Mouse (Mus musculus) spleen, adult 18-20 months (tissue): ENCODE results near the gene Gm7168.
"Not testable (repeated sequence)": the region's sequence is repeated elsewhere in the genome, so short reads cannot be mapped to it uniquely, and the experiment has no call there.

Experiments
- DNase-seq, 2 experiments: peaks; one replicate each; pipeline ENCODE4 v3.0.0; 2022; ENCODE audit warnings: mixed read lengths in 2 of 2

The Gm7168 gene

GRCm38 (mm10) chr17:13948073-13948472, at the start of gene Gm7168:
Gene Gm7168 (plus strand): TSS chr17:13948373.
- DNase-seq: not testable (repeated sequence)

- no peak for DNase-seq
Observed at GRCm38 (mm10) chr17:13898838-13899237, 49.3 kb upstream of the Gm7168 start.

GRCm38 (mm10) chr17:13899241-13899640, 48.9 kb upstream of the Gm7168 start:
- DNase-seq: no peak

GRCm38 (mm10) chr17:13903793-13904192, 44.4 kb upstream of the Gm7168 start:
- DNase-seq: no peak

- no peak for DNase-seq
Observed at GRCm38 (mm10) chr17:13907082-13907481, 41.1 kb upstream of the Gm7168 start.

- no peak for DNase-seq
Observed at GRCm38 (mm10) chr17:13907681-13908080, 40.5 kb upstream of the Gm7168 start.

- DNase-seq: no peak
Observed at GRCm38 (mm10) chr17:13913951-13914350, 34.2 kb upstream of the Gm7168 start.

- DNase-seq: no peak
Observed at GRCm38 (mm10) chr17:13914531-13914930, 33.6 kb upstream of the Gm7168 start.

GRCm38 (mm10) chr17:13920771-13921170, 27.4 kb upstream of the Gm7168 start:
- DNase-seq: no peak

GRCm38 (mm10) chr17:13923418-13923817, 24.8 kb upstream of the Gm7168 start:
- no peak for DNase-seq

- DNase-seq: no peak
Observed at GRCm38 (mm10) chr17:13924588-13924987, 23.6 kb upstream of the Gm7168 start.

GRCm38 (mm10) chr17:13925931-13926330, 22.2 kb upstream of the Gm7168 start:
- DNase-seq: no peak

GRCm38 (mm10) chr17:13930421-13930820, 17.8 kb upstream of the Gm7168 start:
- DNase-seq: no peak

GRCm38 (mm10) chr17:13935364-13935763, 12.8 kb upstream of the Gm7168 start:
- not testable (repeated sequence) for DNase-seq

- no peak for DNase-seq
Observed at GRCm38 (mm10) chr17:13937787-13938186, 10.4 kb upstream of the Gm7168 start.

GRCm38 (mm10) chr17:13938652-13939051, 9.5 kb upstream of the Gm7168 start:
- no peak for DNase-seq

- not testable (repeated sequence) for DNase-seq
Observed at GRCm38 (mm10) chr17:13939231-13939630, 8.9 kb upstream of the Gm7168 start.

GRCm38 (mm10) chr17:13940487-13940886, 7.7 kb upstream of the Gm7168 start:
- DNase-seq: no peak

- DNase-seq: not testable (repeated sequence)
Observed at GRCm38 (mm10) chr17:13951570-13951969, 3.4 kb downstream of the Gm7168 start.

- DNase-seq: not testable (repeated sequence)
Observed at GRCm38 (mm10) chr17:13958129-13958528, 10.0 kb downstream of the Gm7168 start.

- not testable (repeated sequence) for DNase-seq
Observed at GRCm38 (mm10) chr17:13962245-13962644, 14.1 kb downstream of the Gm7168 start.

GRCm38 (mm10) chr17:13965048-13965447, 16.9 kb downstream of the Gm7168 start:
- DNase-seq: not testable (repeated sequence)

- DNase-seq: not testable (repeated sequence)
Observed at GRCm38 (mm10) chr17:13969917-13970316, 21.7 kb downstream of the Gm7168 start.

- DNase-seq: not testable (repeated sequence)
Observed at GRCm38 (mm10) chr17:13970796-13971195, 22.6 kb downstream of the Gm7168 start.

- DNase-seq: no peak
Observed at GRCm38 (mm10) chr17:13987690-13988089, 39.5 kb downstream of the Gm7168 start.
